Mouse (Mus musculus): ENCODE data around the gene Mill2. TPM values are rescaled to one million over a fixed set of nuclear protein-coding genes. Genes with fewer than 3 reads are reported as not detected.
"Not testable (repeated sequence)": the region's sequence is repeated elsewhere in the genome, so short reads cannot be mapped to it uniquely, and the experiment has no call there.

The Mill2 gene
- polyA plus RNA-seq, 1 experiment from 2014 or later = 0.38 TPM

GRCm38 (mm10) chr7:18871031-18871430 lies 31.3 kb downstream of the Mill2 start, which contains the start of gene Pglyrp1:
Gene Pglyrp1 (plus strand): TSS chr7:18871331.
- H3K4me1 ChIP-seq (ENCODE audit: control insufficient read depth, insufficient read depth, low read depth, low read length); H3K4me2 ChIP-seq (ENCODE audit: low read length); H3K9me3 ChIP-seq (ENCODE audit: control insufficient read depth, low read length); H3K27ac ChIP-seq (ENCODE audit: low read depth, low read length); H3K27me3 ChIP-seq (replicated peaks; ENCODE audit: control insufficient read depth, insufficient read depth, low read length); ATAC-seq; H3K4me3 ChIP-seq (ENCODE audit: low read length); H3K9ac ChIP-seq (ENCODE audit: low read depth, low read length); H3K36me3 ChIP-seq (ENCODE audit: control insufficient read depth, insufficient read depth, low read length): not testable (repeated sequence)
- WGBS = no CpG with 5 or more reads among the region's 8 CpGs

- peak overlapping the region; percentile 47 for H3K4me3 ChIP-seq (ENCODE audit: low read length)
- no peak overlapping the region for H3K27ac ChIP-seq (ENCODE audit: low read depth, low read length)
- H3K4me2 ChIP-seq (ENCODE audit: low read length) = peak overlapping the region; percentile 92
- ATAC-seq = peak; percentile 68
- H3K27me3 ChIP-seq (replicated peaks; ENCODE audit: control insufficient read depth, insufficient read depth, low read length) = no peaks in the 10 kb centered on the region
- H3K9me3 ChIP-seq (ENCODE audit: control insufficient read depth, low read length) = no peaks in the 10 kb centered on the region; the same call in 1 of the 2 replicates
- no peaks in the 10 kb centered on the region for H3K4me1 ChIP-seq (ENCODE audit: control insufficient read depth, insufficient read depth, low read depth, low read length)
- no peaks in the 10 kb centered on the region for H3K36me3 ChIP-seq (ENCODE audit: control insufficient read depth, insufficient read depth, low read length)
- peak overlapping the region; percentile 65 for H3K9ac ChIP-seq (ENCODE audit: low read depth, low read length)
- WGBS = 32% methylated on average over 13 of the region's 14 CpGs
These were observed 32.4 kb downstream of the Mill2 start for GRCm38 (mm10) chr7:18872014-18872802.

GRCm38 (mm10) chr7:18872816-18873215 lies 33.0 kb downstream of the Mill2 start:
- no peak overlapping the region for H3K27ac ChIP-seq (ENCODE audit: low read depth, low read length)
- no peaks in the 10 kb centered on the region for H3K36me3 ChIP-seq (ENCODE audit: control insufficient read depth, insufficient read depth, low read length)
- H3K9me3 ChIP-seq (ENCODE audit: control insufficient read depth, low read length) = no peaks in the 10 kb centered on the region; the same call in 1 of the 2 replicates
- under 1% methylated on average over 7 of the region's 7 CpGs for WGBS
- H3K9ac ChIP-seq (ENCODE audit: low read depth, low read length) = peak overlapping the region; percentile 65
- H3K4me1 ChIP-seq (ENCODE audit: control insufficient read depth, insufficient read depth, low read depth, low read length) = no peaks in the 10 kb centered on the region
- no peaks in the 10 kb centered on the region for H3K27me3 ChIP-seq (replicated peaks; ENCODE audit: control insufficient read depth, insufficient read depth, low read length)
- ATAC-seq = peak; percentile 52
- H3K4me2 ChIP-seq (ENCODE audit: low read length) = peak overlapping the region; percentile 92
- H3K4me3 ChIP-seq (ENCODE audit: low read length) = peak overlapping the region; percentile 47

- H3K4me1 ChIP-seq (ENCODE audit: control insufficient read depth, insufficient read depth, low read depth, low read length) = no peaks in the 10 kb centered on the region
- peak overlapping the region; percentile 65; the same call in 1 of the 2 replicates for H3K9ac ChIP-seq (ENCODE audit: low read depth, low read length)
- no peaks in the 10 kb centered on the region; the same call in 1 of the 2 replicates for H3K9me3 ChIP-seq (ENCODE audit: control insufficient read depth, low read length)
- H3K27ac ChIP-seq (ENCODE audit: low read depth, low read length) = no peak overlapping the region
- peak overlapping the region; percentile 47 for H3K4me3 ChIP-seq (ENCODE audit: low read length)
- H3K27me3 ChIP-seq (replicated peaks; ENCODE audit: control insufficient read depth, insufficient read depth, low read length) = no peaks in the 10 kb centered on the region
- 1% methylated on average over 10 of the region's 10 CpGs for WGBS
- H3K4me2 ChIP-seq (ENCODE audit: low read length) = peak overlapping the region; percentile 92
- peak; percentile 84 for ATAC-seq
- no peaks in the 10 kb centered on the region for H3K36me3 ChIP-seq (ENCODE audit: control insufficient read depth, insufficient read depth, low read length)
These were observed 33.5 kb downstream of the Mill2 start for GRCm38 (mm10) chr7:18873253-18873652.

- Histone ChIP-seq H3K9me3 (ENCODE audit: control insufficient read depth, low read length) (no peaks in the 10 kb centered on the region), H3K36me3 (ENCODE audit: control insufficient read depth, insufficient read depth, low read length) (no peaks in the 10 kb centered on the region), H3K4me3 (ENCODE audit: low read length) (no peak overlapping the region), H3K27ac (ENCODE audit: low read depth, low read length) (no peak overlapping the region), H3K9ac (ENCODE audit: low read depth, low read length) (no peak overlapping the region), H3K4me2 (ENCODE audit: low read length) (no peak overlapping the region), H3K4me1 (ENCODE audit: control insufficient read depth, insufficient read depth, low read depth, low read length) (no peaks in the 10 kb centered on the region), H3K27me3 (replicated peaks; ENCODE audit: control insufficient read depth, insufficient read depth, low read length) (no peaks in the 10 kb centered on the region)
- WGBS = 84% methylated on average over 5 of the region's 5 CpGs
- no peak for ATAC-seq
These were observed 35.6 kb downstream of the Mill2 start for GRCm38 (mm10) chr7:18875372-18875771.

- Histone ChIP-seq H3K27me3 (replicated peaks; ENCODE audit: control insufficient read depth, insufficient read depth, low read length) (no peaks in the 10 kb centered on the region), H3K27ac (ENCODE audit: low read depth, low read length) (no peak overlapping the region), H3K36me3 (ENCODE audit: control insufficient read depth, insufficient read depth, low read length) (no peaks in the 10 kb centered on the region), H3K4me1 (ENCODE audit: control insufficient read depth, insufficient read depth, low read depth, low read length) (no peaks in the 10 kb centered on the region), H3K9me3 (ENCODE audit: control insufficient read depth, low read length) (no peaks in the 10 kb centered on the region), H3K4me3 (ENCODE audit: low read length) (no peak overlapping the region), H3K9ac (ENCODE audit: low read depth, low read length) (no peak overlapping the region), H3K4me2 (ENCODE audit: low read length) (no peak overlapping the region)
- WGBS = 81% methylated on average over 7 of the region's 7 CpGs
- ATAC-seq = no peak
These were observed 38.9 kb downstream of the Mill2 start for GRCm38 (mm10) chr7:18878691-18879090.

GRCm38 (mm10) chr7:18883991-18884744 lies 44.4 kb downstream of the Mill2 start:
- H3K4me3 ChIP-seq (ENCODE audit: low read length) = no peak overlapping the region
- H3K9ac ChIP-seq (ENCODE audit: low read depth, low read length) = no peak overlapping the region; the same call in 1 of the 2 replicates
- H3K4me1 ChIP-seq (ENCODE audit: control insufficient read depth, insufficient read depth, low read depth, low read length) = no peaks in the 10 kb centered on the region
- 67% methylated on average over 9 of the region's 9 CpGs for WGBS
- no peaks in the 10 kb centered on the region for H3K36me3 ChIP-seq (ENCODE audit: control insufficient read depth, insufficient read depth, low read length)
- no peaks in the 10 kb centered on the region for H3K9me3 ChIP-seq (ENCODE audit: control insufficient read depth, low read length)
- peak; percentile 18; the same call in 1 of the 2 replicates for ATAC-seq
- H3K27ac ChIP-seq (ENCODE audit: low read depth, low read length) = no peak overlapping the region
- no peaks in the 10 kb centered on the region for H3K27me3 ChIP-seq (replicated peaks; ENCODE audit: control insufficient read depth, insufficient read depth, low read length)
- H3K4me2 ChIP-seq (ENCODE audit: low read length) = no peak overlapping the region

- H3K4me1 ChIP-seq (ENCODE audit: control insufficient read depth, insufficient read depth, low read depth, low read length) = no peaks in the 10 kb centered on the region
These were observed 45.1 kb downstream of the Mill2 start for GRCm38 (mm10) chr7:18884745-18885422.

More at GRCm38 (mm10) chr7:18884745-18885422, 45.1 kb downstream of the Mill2 start:
- Histone ChIP-seq H3K9ac (ENCODE audit: low read depth, low read length) (peak overlapping the region; percentile 30; the same call in 1 of the 2 replicates), H3K36me3 (ENCODE audit: control insufficient read depth, insufficient read depth, low read length) (no peaks in the 10 kb centered on the region), H3K4me2 (ENCODE audit: low read length) (no peak overlapping the region), H3K27ac (ENCODE audit: low read depth, low read length) (no peak overlapping the region; the same call in 1 of the 2 replicates), H3K4me3 (ENCODE audit: low read length) (no peak overlapping the region), H3K27me3 (replicated peaks; ENCODE audit: control insufficient read depth, insufficient read depth, low read length) (no peaks in the 10 kb centered on the region), H3K9me3 (ENCODE audit: control insufficient read depth, low read length) (no peaks in the 10 kb centered on the region)
- peak; percentile 22; the same call in 1 of the 2 replicates for ATAC-seq
- WGBS = 63% methylated on average over 13 of the region's 13 CpGs
